Mouse (Mus musculus) forebrain, embryonic 16.5 days (tissue): ENCODE results near the gene Stra8. TPM values are rescaled to one million over a fixed set of nuclear protein-coding genes. Genes with fewer than 3 reads are reported as not detected.

Experiments
- ATAC-seq: fragments of 200-750 bp; cut with Nextera tagmentation; 2 replicates; pipeline ENCODE4 v1.8.0; 2017; ENCODE audit warnings: mild to moderate bottlenecking, moderate library complexity
- H3K27ac ChIP-seq: fragments of 300-500 bp; sonication (generic); 2 replicates; pipeline ENCODE4 v1.5.1; 2014; ENCODE audit warnings: low read length, control low read depth
- H3K27me3 ChIP-seq: fragments of 300-500 bp; sonication (generic); replicated peaks from 2 replicates; pipeline ENCODE4 v1.6.1; 2014; ENCODE audit warnings: low read length; ENCODE audit not compliant: control insufficient read depth, insufficient read depth
- H3K36me3 ChIP-seq: fragments of 300-500 bp; sonication (generic); 2 replicates; pipeline ENCODE4 v1.6.1; 2014; ENCODE audit not compliant: control insufficient read depth, insufficient read depth
- H3K4me1 ChIP-seq: fragments of 300-500 bp; sonication (generic); replicated peaks from 2 replicates; pipeline ENCODE4 v1.6.1; 2014; ENCODE audit warnings: low read length; ENCODE audit not compliant: control insufficient read depth, insufficient read depth
- H3K4me2 ChIP-seq: fragments of 300-500 bp; sonication (generic); 2 replicates; pipeline ENCODE4 v1.6.1; 2014; ENCODE audit warnings: mild to moderate bottlenecking, low read length, control low read depth
- H3K4me3 ChIP-seq: fragments of 300-500 bp; sonication (generic); replicated peaks from 2 replicates; pipeline ENCODE4 v1.5.1; 2014; ENCODE audit warnings: mild to moderate bottlenecking, low read length, control low read depth
- H3K9ac ChIP-seq: fragments of 300-500 bp; sonication (generic); replicated peaks from 2 replicates; pipeline ENCODE4 v1.6.1; 2014; ENCODE audit warnings: low read depth, low read length, control low read depth
- H3K9me3 ChIP-seq: fragments of 300-500 bp; sonication (generic); 2 replicates; pipeline ENCODE4 v1.6.1; 2016; ENCODE audit warnings: low read length; ENCODE audit not compliant: control insufficient read depth
- WGBS: fragments of 180-500 bp; shearing (Covaris S2); extraction: QIAGEN DNeasy Blood & Tissue Kit; methylation state at CpG from one replicate; pipeline ENCODE4 v1.1.7; 2014; 5-methylcytosine and 5-hydroxymethylcytosine counted together
- polyA plus RNA-seq: library from polyadenylated mRNA; unstranded; fragments of >200 nt; fragmentation: Nextera tagmentation; extraction: Ambion mirVana; gene quantifications from 2 replicates; pipeline ENCODE4 v1.2.1, GENCODE M21; 2015

Stra8 gene
- polyA plus RNA-seq, 1 experiment from 2014 or later, result not detected

- H3K4me1 ChIP-seq, result no peaks in the 10 kb centered on the region
- no peak overlapping the region for H3K9ac ChIP-seq
- ATAC-seq, result no peak
- H3K27ac ChIP-seq, result no peak overlapping the region
- H3K9me3 ChIP-seq, result no peaks in the 10 kb centered on the region
- 97% methylated on average over 2 of the region's 2 CpGs for WGBS
- no peak overlapping the region for H3K4me2 ChIP-seq
- peaks cover 6% of the 10 kb centered on the region; the same call in 1 of the 2 replicates for H3K36me3 ChIP-seq
- H3K27me3 ChIP-seq, result no peaks in the 10 kb centered on the region
- H3K4me3 ChIP-seq, result no peak overlapping the region
These were observed 20.8 kb upstream of the Stra8 start for GRCm38 (mm10) chr6:34899127-34899526.

GRCm38 (mm10) chr6:34900990-34901389 is 19.0 kb upstream of the Stra8 start:
- H3K4me2 ChIP-seq, result no peak overlapping the region
- no peak for ATAC-seq
- H3K36me3 ChIP-seq, result peaks cover 12% of the 10 kb centered on the region
- no peak overlapping the region for H3K4me3 ChIP-seq
- H3K4me1 ChIP-seq, result no peaks in the 10 kb centered on the region
- H3K9me3 ChIP-seq, result no peaks in the 10 kb centered on the region
- WGBS, result 77% methylated on average over 2 of the region's 2 CpGs
- H3K27ac ChIP-seq, result no peak overlapping the region
- H3K9ac ChIP-seq, result no peak overlapping the region
- H3K27me3 ChIP-seq, result no peaks in the 10 kb centered on the region

GRCm38 (mm10) chr6:34901911-34902444 is 18.0 kb upstream of the Stra8 start:
- H3K9ac ChIP-seq, result no peak overlapping the region
- no peaks in the 10 kb centered on the region for H3K27me3 ChIP-seq
- 76% methylated on average over 9 of the region's 9 CpGs for WGBS
- ATAC-seq, result no peak
- H3K4me2 ChIP-seq, result no peak overlapping the region
- no peak overlapping the region for H3K27ac ChIP-seq
- H3K4me3 ChIP-seq, result no peak overlapping the region
- no peaks in the 10 kb centered on the region for H3K4me1 ChIP-seq
- H3K36me3 ChIP-seq, result peaks cover 12% of the 10 kb centered on the region
- no peaks in the 10 kb centered on the region for H3K9me3 ChIP-seq

DNA sequence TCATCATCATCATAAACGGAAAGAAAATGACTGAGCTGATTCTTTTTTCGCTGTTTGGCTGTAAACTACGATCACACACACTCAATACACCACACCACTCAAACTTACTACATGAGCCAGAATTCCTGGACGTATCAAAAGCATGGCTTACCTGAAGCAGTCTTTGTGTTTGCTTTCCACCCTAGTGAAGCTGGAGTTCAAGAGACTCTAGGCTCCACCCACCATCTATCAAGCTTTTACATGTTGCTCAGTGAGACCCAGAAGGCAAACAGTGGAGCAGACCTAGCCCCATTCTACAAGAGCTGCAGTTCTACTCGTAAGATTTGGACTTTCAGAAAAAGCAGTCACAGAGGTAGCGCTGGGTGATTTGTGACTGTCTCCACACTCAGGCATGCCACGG is 17.4 kb upstream of the Stra8 start:
- no peak overlapping the region for H3K27ac ChIP-seq
- no peak overlapping the region for H3K9ac ChIP-seq
- H3K27me3 ChIP-seq, result no peaks in the 10 kb centered on the region
- peaks cover 12% of the 10 kb centered on the region for H3K36me3 ChIP-seq
- no peaks in the 10 kb centered on the region for H3K9me3 ChIP-seq
- H3K4me1 ChIP-seq, result no peaks in the 10 kb centered on the region
- no peak overlapping the region for H3K4me2 ChIP-seq
- H3K4me3 ChIP-seq, result no peak overlapping the region
- ATAC-seq, result no peak
- WGBS, result 94% methylated on average over 7 of the region's 7 CpGs

DNA sequence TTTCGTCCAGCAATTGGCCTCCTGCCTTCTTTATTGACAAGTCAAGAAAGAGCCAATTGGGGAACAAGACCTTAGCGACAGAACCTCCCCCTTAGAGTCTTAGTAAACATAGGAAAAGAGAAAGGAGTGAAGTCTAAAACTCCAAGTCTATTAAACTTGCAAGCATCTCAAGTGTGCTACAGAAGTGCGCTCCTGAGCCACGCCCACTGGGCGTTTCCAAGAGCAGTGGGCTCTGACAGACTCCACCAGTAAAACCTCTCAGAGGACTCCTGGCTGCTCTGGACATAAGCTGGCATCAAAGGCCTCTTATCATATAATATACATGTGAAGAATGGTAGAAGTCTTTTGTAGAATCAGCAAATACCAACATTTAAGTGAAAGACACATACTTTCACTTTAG is 16.5 kb upstream of the Stra8 start:
- H3K27ac ChIP-seq, result no peak overlapping the region
- 84% methylated on average over 5 of the region's 5 CpGs for WGBS
- no peaks in the 10 kb centered on the region for H3K27me3 ChIP-seq
- no peak overlapping the region for H3K4me3 ChIP-seq
- H3K36me3 ChIP-seq, result peaks cover 12% of the 10 kb centered on the region
- ATAC-seq, result no peak
- no peaks in the 10 kb centered on the region for H3K4me1 ChIP-seq
- H3K9me3 ChIP-seq, result no peaks in the 10 kb centered on the region
- no peak overlapping the region for H3K4me2 ChIP-seq
- H3K9ac ChIP-seq, result no peak overlapping the region

DNA sequence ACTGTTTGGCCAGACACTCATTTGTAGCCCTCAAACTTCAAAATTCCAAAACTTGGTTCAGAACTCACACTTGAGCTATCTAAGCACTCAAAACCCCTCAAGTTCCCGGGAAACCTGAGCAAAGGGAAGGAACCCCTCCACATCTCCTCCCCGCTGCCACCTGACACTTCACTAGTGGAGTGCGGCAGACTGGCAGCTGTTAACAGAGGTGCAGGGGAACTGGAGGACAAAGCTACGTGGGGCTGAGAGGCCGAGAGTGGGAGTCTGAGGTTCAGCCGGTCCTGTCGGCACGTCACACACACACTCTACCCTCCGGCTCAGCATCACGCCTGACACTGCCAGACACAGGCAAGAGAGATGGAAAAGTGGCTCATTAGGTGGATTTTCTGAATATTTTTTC is 16.1 kb upstream of the Stra8 start:
- WGBS, result 90% methylated on average over 10 of the region's 10 CpGs
- H3K9me3 ChIP-seq, result no peaks in the 10 kb centered on the region
- H3K4me1 ChIP-seq, result no peaks in the 10 kb centered on the region
- H3K4me3 ChIP-seq, result no peak overlapping the region
- no peaks in the 10 kb centered on the region for H3K27me3 ChIP-seq
- H3K9ac ChIP-seq, result no peak overlapping the region
- no peak overlapping the region for H3K4me2 ChIP-seq
- H3K27ac ChIP-seq, result no peak overlapping the region
- H3K36me3 ChIP-seq, result peaks cover 12% of the 10 kb centered on the region
- ATAC-seq, result no peak

DNA sequence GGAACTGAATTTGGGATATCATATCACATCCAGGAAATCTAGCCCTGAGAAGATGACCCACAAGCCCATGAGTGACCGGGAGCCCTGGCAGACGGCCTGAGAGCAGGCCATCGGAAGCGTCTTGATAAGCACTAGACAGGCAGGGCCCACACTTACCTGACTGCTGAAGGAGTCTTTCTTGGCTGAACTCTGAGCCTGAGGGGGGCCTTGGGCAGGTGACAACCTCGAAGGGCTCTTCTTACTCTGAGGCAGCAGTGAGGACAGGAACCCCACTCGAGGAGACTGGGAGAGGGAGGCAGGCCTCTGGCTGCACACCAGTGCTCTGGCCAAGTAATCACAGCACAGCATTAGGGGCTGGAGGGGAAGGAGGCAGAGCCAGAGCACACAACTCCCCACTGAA is 15.6 kb upstream of the Stra8 start:
- no peak for ATAC-seq
- Histone ChIP-seq H3K27me3 (no peaks in the 10 kb centered on the region), H3K36me3 (peaks cover 12% of the 10 kb centered on the region), H3K9me3 (no peaks in the 10 kb centered on the region), H3K4me3 (no peak overlapping the region), H3K4me1 (no peaks in the 10 kb centered on the region; the same call in 1 of the 2 replicates), H3K4me2 (no peak overlapping the region), H3K27ac (no peak overlapping the region), H3K9ac (no peak overlapping the region)
- 93% methylated on average over 6 of the region's 6 CpGs for WGBS

- Histone ChIP-seq H3K27ac (no peak overlapping the region), H3K4me1 (peaks cover 9% of the 10 kb centered on the region), H3K27me3 (no peaks in the 10 kb centered on the region), H3K4me3 (no peak overlapping the region), H3K9ac (no peak overlapping the region), H3K9me3 (no peaks in the 10 kb centered on the region), H3K36me3 (peaks cover 12% of the 10 kb centered on the region), H3K4me2 (no peak overlapping the region)
- WGBS, result 77% methylated on average over 2 of the region's 2 CpGs
- ATAC-seq, result no peak
These were observed 13.8 kb upstream of the Stra8 start for GRCm38 (mm10) chr6:34906125-34906524.

GRCm38 (mm10) chr6:34906661-34907060 is 13.3 kb upstream of the Stra8 start:
- no peaks in the 10 kb centered on the region for H3K9me3 ChIP-seq
- H3K36me3 ChIP-seq, result peaks cover 9% of the 10 kb centered on the region
- peaks cover 9% of the 10 kb centered on the region for H3K4me1 ChIP-seq
- no peak overlapping the region for H3K4me2 ChIP-seq
- 85% methylated on average over 4 of the region's 4 CpGs for WGBS
- no peaks in the 10 kb centered on the region for H3K27me3 ChIP-seq
- no peak overlapping the region for H3K27ac ChIP-seq
- ATAC-seq, result no peak
- H3K4me3 ChIP-seq, result no peak overlapping the region
- no peak overlapping the region for H3K9ac ChIP-seq

DNA sequence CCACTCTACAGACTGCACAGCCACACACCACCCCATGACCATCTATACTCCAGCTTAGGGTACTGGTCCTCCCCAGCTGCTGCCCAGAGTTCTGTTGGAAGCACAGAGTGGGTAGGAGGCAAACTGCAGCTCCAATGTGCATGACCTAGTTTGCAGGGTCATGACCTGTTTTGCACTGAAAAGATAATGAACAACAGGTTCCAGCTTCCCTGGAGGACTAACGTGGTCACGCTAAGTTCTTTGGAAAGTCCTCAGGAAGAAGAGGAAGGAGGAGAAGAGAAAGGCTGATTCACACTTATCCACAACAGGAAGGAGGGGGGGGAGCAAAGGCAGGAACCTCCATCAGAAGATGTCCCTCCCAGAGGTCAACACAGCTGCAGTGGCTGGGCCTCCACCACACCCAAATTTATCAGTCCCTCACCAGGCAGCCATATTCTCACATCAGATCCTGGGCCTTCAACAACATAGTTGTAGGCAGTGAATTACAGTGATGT is 12.8 kb upstream of the Stra8 start:
- WGBS, result 81% methylated on average over 2 of the region's 2 CpGs
- Histone ChIP-seq H3K27me3 (no peaks in the 10 kb centered on the region), H3K4me3 (no peak overlapping the region)

More for the DNA sequence above, 12.8 kb upstream of the Stra8 start:
- H3K4me2 ChIP-seq, result no peak overlapping the region
- ATAC-seq, result no peak
- H3K4me1 ChIP-seq, result peaks cover 9% of the 10 kb centered on the region
- H3K9ac ChIP-seq, result no peak overlapping the region
- no peak overlapping the region for H3K27ac ChIP-seq
- no peaks in the 10 kb centered on the region for H3K9me3 ChIP-seq
- peaks cover 9% of the 10 kb centered on the region for H3K36me3 ChIP-seq
